ENCODE assay signal across 8 mouse cellular contexts in genomic region chr5:123394303-123394956, GRCm38 (mm10). TPM values are rescaled to one million over a fixed set of nuclear protein-coding genes. Genes with fewer than 3 reads are reported as not detected.
A peak's percentile ranks its signal among the peaks of the same experiment; 100 is the strongest.
DNase-seq lines count a peak whose midpoint lies in the region; ATAC-seq lines count a peak whose summit lies in the region.

TSS of gene Mlxip (plus strand) at chr5:123394798.

- H3K9me3 ChIP-seq in megakaryocyte, embryonic 14.5 days = no peaks in the 10 kb centered on the region

- H3K27me3 ChIP-seq in megakaryocyte, embryonic 14.5 days (replicated peaks) = no peaks in the 10 kb centered on the region

- peaks cover 3% of the 10 kb centered on the region for H3K36me3 ChIP-seq in megakaryocyte, embryonic 14.5 days (replicated peaks; ENCODE audit: low read length)

- H3K4me3 ChIP-seq in megakaryocyte, embryonic 14.5 days (replicated peaks) = peak within 1 kb of the TSS; percentile 99

- peak; percentile 87 for ATAC-seq in common myeloid progenitor, adult 5-6 weeks (replicated peaks; ENCODE audit: low read depth, poor library complexity, severe bottlenecking)

- H3K4me1 ChIP-seq in megakaryocyte, embryonic 14.5 days = peaks cover 68% of the 10 kb centered on the region

- peak; percentile 96 for DNase-seq in ZHBTc4 (ENCODE audit: low read depth, low spot score)
- peak; percentile 93 to 97 for DNase-seq in gastrocnemius, adult 8-10 months (ENCODE audit: low spot score in 2 of 2)
- peak; percentile 71 for DNase-seq in hindlimb bud, embryonic 11.5 days (ENCODE audit: extremely low spot score, low read depth, low spot score)
- peak; percentile 77 to 87 for DNase-seq in left cerebral cortex, adult 8-10 months (ENCODE audit: low spot score in 2 of 2)
- DNase-seq in right cerebral cortex, postnatal 10 days (ENCODE audit: low spot score in 2 of 2) = peak; percentile 95 to 96
- peak; percentile 89 for DNase-seq in urinary bladder, postnatal 25 days (ENCODE audit: low spot score)

RNA-seq across cellular contexts. Expression of gene Mlxip, which starts in this region (rescaled TPM):
- total RNA-seq in common myeloid progenitor, adult 5-6 weeks (2017) = 9.1 and 13.9 TPM in 2 replicates
- 10 to 100 TPM; 62.2 to 81.0 (median 63.8) TPM for total RNA-seq in gastrocnemius, adult 8-10 months (2022)
- 10 to 100 TPM; 12.7 to 16.3 (median 14.7) TPM for total RNA-seq in left cerebral cortex, adult 8-10 months (2022)
- polyA plus RNA-seq in megakaryocyte, embryonic 14.5 days (2012; ENCODE audit: insufficient read depth, low replicate concordance) = 1.7 and 3.1 TPM in 2 replicates

Comparison
In these comparisons a context has a peak if more than half of its experiments do, and no peak if none do; other contexts are left out.
1. Peak in every context shown above with its lines: DNase-seq, ATAC-seq and H3K4me3 ChIP-seq.